Mouse (Mus musculus): Measurements from ENCODE around the gene Gm5861.
"Not testable (repeated sequence)": the region's sequence is repeated elsewhere in the genome, so short reads cannot be mapped to it uniquely, and the experiment has no call there.

Gm5861 gene

GRCm38 (mm10) chr5:11182772-11183171, at the start of gene Gm5861:
Gm5861 (plus strand) TSS chr5:11183072.
- not testable (repeated sequence) for DNase-seq

DNA sequence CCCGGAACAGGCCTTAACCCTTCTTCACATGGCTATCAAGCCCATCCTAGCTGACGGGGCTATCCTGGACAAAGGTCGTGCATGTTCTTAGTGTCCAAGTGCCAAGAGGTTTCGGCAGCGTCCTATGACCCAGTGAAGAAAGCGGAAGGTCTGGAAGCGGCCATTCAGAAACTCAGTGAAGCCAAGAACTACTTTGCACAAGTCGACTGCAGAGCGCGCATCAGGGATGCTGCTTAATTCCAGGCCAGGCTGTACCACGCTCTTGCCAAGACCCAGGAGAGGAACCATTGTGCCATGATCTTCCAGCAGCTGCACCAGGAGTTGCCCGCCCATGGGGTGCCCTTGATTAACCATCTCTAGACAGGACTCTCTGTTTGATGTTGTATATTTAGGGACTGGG, 44.8 kb upstream of the Gm5861 start:
- DNase-seq: not testable (repeated sequence)

Data from kidney, adult 11 months (tissue).